ENCODE assay signal across 8 mouse cellular contexts in the genomic region with DNA sequence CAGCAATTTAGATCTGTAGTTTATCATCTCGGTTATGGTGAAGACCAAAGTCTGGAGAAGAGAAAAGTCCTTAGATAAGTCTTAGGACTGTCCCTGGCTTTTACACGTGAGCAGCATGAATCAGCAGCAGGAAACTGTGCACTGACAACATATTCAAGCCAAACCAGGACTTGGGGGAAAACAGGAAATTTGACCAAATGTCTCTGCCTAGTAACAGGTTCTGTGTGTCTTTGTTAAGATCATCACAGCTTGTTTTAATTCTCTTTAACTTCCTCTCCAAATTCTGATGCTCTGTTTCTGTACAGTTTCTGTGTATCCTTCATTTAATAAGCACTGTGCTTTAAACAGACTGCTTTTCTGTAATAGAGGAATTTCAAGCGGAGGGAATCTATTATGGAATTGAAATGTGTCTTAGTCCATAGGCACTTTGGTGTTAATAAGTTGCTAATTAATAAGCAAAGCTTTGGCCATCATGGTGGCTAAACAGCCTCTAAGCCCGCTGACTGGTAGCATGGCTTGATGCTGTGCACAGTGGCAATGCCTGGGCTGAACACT.
DNase-seq lines count a peak whose midpoint lies in the region; ATAC-seq and TF ChIP-seq lines count a peak whose summit lies in the region.

No protein-coding gene starts in this region.

- TF ChIP-seq CTCF in liver, adult 2 months (IDR thresholded peaks at IDR 0.05; ENCODE audit: low read depth, low read length), result no peak

- no peak for DNase-seq in liver, adult 2 months (ENCODE audit: extremely low read depth, low read depth, low spot score)
- DNase-seq in liver, result no peak
- no peak for DNase-seq in left cerebral cortex, adult 11 months (ENCODE audit: low spot score)
- no peak for DNase-seq in left cerebral cortex, postnatal 25 days (ENCODE audit: low spot score in 2 of 2)
- DNase-seq in retina, postnatal 1 day, result no peak

- H3K9me3 ChIP-seq in embryonic facial prominence, embryonic 12.5 days, result no peaks in the 10 kb centered on the region
- H3K9me3 ChIP-seq in hindbrain, embryonic 15.5 days, result no peaks in the 10 kb centered on the region

- H3K4me3 ChIP-seq in liver, adult 2 months (ENCODE audit: insufficient read depth, low read depth, low read length), result no peak overlapping the region
- H3K4me3 ChIP-seq in embryonic facial prominence, embryonic 12.5 days, result no peak overlapping the region
- no peak overlapping the region for H3K4me3 ChIP-seq in hindbrain, embryonic 15.5 days

- intact Hi-C loops in left cerebral cortex, postnatal 25 days (cut with DNase I), result loop anchor here (5.0 kb wide), 1 partner anchor 135 kb away; no protein-coding TSS in a partner anchor

- H3K4me1 ChIP-seq in liver, adult 2 months (ENCODE audit: control insufficient read depth, insufficient read depth, low read length), result peaks cover 13% of the 10 kb centered on the region
- peaks cover 40% of the 10 kb centered on the region for H3K4me1 ChIP-seq in embryonic facial prominence, embryonic 12.5 days
- peaks cover 17% of the 10 kb centered on the region for H3K4me1 ChIP-seq in hindbrain, embryonic 15.5 days (replicated peaks)

- WGBS in liver, adult 2 months, result 78% methylated on average over 4 of the region's 4 CpGs
- 57% methylated on average over 4 of the region's 4 CpGs for WGBS in embryonic facial prominence, embryonic 12.5 days
- 74% methylated on average over 4 of the region's 4 CpGs for WGBS in hindbrain, embryonic 15.5 days

- no peaks in the 10 kb centered on the region for H3K27me3 ChIP-seq in liver, adult 2 months (ENCODE audit: control insufficient read depth, insufficient read depth, low read length)
- no peaks in the 10 kb centered on the region for H3K27me3 ChIP-seq in embryonic facial prominence, embryonic 12.5 days
- H3K27me3 ChIP-seq in hindbrain, embryonic 15.5 days, result no peaks in the 10 kb centered on the region

- no peaks in the 10 kb centered on the region for H3K36me3 ChIP-seq in liver, adult 2 months (ENCODE audit: control insufficient read depth, insufficient read depth, low read length)
- no peaks in the 10 kb centered on the region for H3K36me3 ChIP-seq in embryonic facial prominence, embryonic 12.5 days
- H3K36me3 ChIP-seq in hindbrain, embryonic 15.5 days, result no peaks in the 10 kb centered on the region

- no peak for ATAC-seq in embryonic facial prominence, embryonic 12.5 days (ENCODE audit: insufficient number of reproducible peaks, insufficient read depth, low FRiP score, low TSS enrichment)
- ATAC-seq in hindbrain, embryonic 15.5 days (ENCODE audit: low FRiP score, low read depth), result no peak
- ATAC-seq in megakaryocyte progenitor cell, adult 5-6 weeks (replicated peaks; ENCODE audit: poor library complexity), result 0 out of 2 replicates have a peak, but pooled peaks have one; percentile 13

- no peak for TF ChIP-seq POLR2A in liver, adult 2 months (IDR thresholded peaks at IDR 0.05; ENCODE audit: extremely low read depth, insufficient read depth, low read length)

- H3K9ac ChIP-seq in liver, adult 2 months (ENCODE audit: low read depth, low read length), result no peak overlapping the region
- no peak overlapping the region for H3K9ac ChIP-seq in embryonic facial prominence, embryonic 12.5 days
- no peak overlapping the region for H3K9ac ChIP-seq in hindbrain, embryonic 15.5 days

- peak overlapping the region; percentile 47; the same call in 1 of the 2 replicates for H3K27ac ChIP-seq in liver, adult 2 months (replicated peaks; ENCODE audit: insufficient read depth, low read depth, low read length)
- peak overlapping the region; percentile 93 for H3K27ac ChIP-seq in embryonic facial prominence, embryonic 12.5 days
- peak overlapping the region; percentile 57; the same call in 1 of the 2 replicates for H3K27ac ChIP-seq in hindbrain, embryonic 15.5 days (replicated peaks)

- no peak overlapping the region for H3K4me2 ChIP-seq in embryonic facial prominence, embryonic 12.5 days (replicated peaks)
- H3K4me2 ChIP-seq in hindbrain, embryonic 15.5 days, result no peak overlapping the region

- no peaks in the 10 kb centered on the region; the same call in 1 of the 2 replicates for H3K79me2 ChIP-seq in liver, adult 2 months (ENCODE audit: control insufficient read depth, insufficient read depth, low read length)
